In the genomic region with DNA sequence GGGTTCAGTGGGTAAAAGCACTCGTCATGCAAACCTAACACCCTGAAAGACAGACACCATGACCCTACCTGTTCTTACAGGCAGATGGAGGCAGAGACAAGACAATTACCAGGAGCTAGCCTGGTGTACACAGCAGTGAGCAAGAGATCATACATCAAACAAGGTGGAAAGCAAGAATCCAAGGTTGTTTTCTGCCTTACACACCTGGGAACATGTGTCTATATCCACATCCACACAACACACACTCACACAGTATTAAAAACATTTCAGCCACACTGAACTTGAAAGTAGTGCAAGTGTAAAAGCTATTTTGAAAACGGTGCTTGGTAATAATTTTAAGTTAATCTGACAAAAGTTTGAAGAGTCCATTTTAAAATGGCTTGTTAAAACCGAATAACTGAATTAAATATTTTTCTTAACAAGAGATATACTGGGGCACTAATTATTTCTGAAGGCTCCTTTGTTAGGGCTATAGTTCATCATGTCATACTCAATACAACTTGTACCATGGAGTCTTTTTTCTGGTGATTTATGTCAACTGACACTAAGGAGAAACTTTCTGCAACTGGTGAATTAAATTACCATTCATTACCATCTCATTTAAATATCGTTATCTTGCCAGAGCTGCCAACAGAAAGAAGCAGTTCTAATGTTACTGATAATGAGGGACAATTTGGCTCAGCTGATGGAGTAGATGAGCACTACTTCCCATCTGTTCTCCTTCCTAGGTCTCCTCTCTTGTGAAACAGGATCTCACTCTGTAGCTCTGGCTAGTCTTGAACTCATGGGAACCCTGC, we compare ENCODE assay signal across 16 mouse cellular contexts. TPM values are rescaled to one million over a fixed set of nuclear protein-coding genes. Genes with fewer than 3 reads are reported as not detected.
DNase-seq lines count a peak whose midpoint lies in the region; ATAC-seq lines count a peak whose summit lies in the region.
"Had no signal": no experiment of that assay in that cellular context is flagged by ENCODE, and none has a peak within 500 bp of the region (broad histone marks: within the 10 kb centered on the region; RNA-seq: fewer than 3 reads in every experiment).

No protein-coding gene starts in this region.

- H3K9ac ChIP-seq in neural tube, embryonic 11.5 days (ENCODE audit: low read length) = no peak overlapping the region
- no peak overlapping the region for H3K9ac ChIP-seq in neural tube, embryonic 15.5 days (replicated peaks)
- H3K9ac ChIP-seq in forebrain, embryonic 16.5 days (replicated peaks; ENCODE audit: low read depth, low read length) = no peak overlapping the region
- H3K9ac ChIP-seq: liver, embryonic 15.5 days had no signal

- peaks cover 2% of the 10 kb centered on the region; the same call in 1 of the 2 replicates for H3K36me3 ChIP-seq in neural tube, embryonic 11.5 days (ENCODE audit: control insufficient read depth, insufficient read depth, low read length)
- peaks cover 7% of the 10 kb centered on the region for H3K36me3 ChIP-seq in neural tube, embryonic 15.5 days
- 0 out of 2 replicates have a peak, but pooled peaks cover 3% of the 10 kb centered on the region for H3K36me3 ChIP-seq in forebrain, embryonic 16.5 days (ENCODE audit: control insufficient read depth, insufficient read depth)
- H3K36me3 ChIP-seq in embryonic facial prominence, embryonic 10.5 days (replicated peaks) = peaks cover 27% of the 10 kb centered on the region

- H3K9me3 ChIP-seq in neural tube, embryonic 11.5 days (ENCODE audit: control insufficient read depth, low read length) = no peaks in the 10 kb centered on the region
- H3K9me3 ChIP-seq in neural tube, embryonic 15.5 days (replicated peaks) = no peaks in the 10 kb centered on the region
- no peaks in the 10 kb centered on the region for H3K9me3 ChIP-seq in forebrain, embryonic 16.5 days (ENCODE audit: control insufficient read depth, low read length)
- H3K9me3 ChIP-seq in embryonic facial prominence, embryonic 10.5 days = no peaks in the 10 kb centered on the region
- H3K9me3 ChIP-seq: liver, embryonic 15.5 days had no signal

- H3K4me2 ChIP-seq in neural tube, embryonic 11.5 days (ENCODE audit: low read depth) = no peak overlapping the region
- no peak overlapping the region for H3K4me2 ChIP-seq in neural tube, embryonic 15.5 days
- H3K4me2 ChIP-seq in forebrain, embryonic 16.5 days (ENCODE audit: low read length) = no peak overlapping the region
- H3K4me2 ChIP-seq: liver, embryonic 15.5 days had no signal

- H3K4me3 ChIP-seq in neural tube, embryonic 11.5 days (ENCODE audit: low read depth, low read length) = no peak overlapping the region
- no peak overlapping the region for H3K4me3 ChIP-seq in neural tube, embryonic 15.5 days (replicated peaks)
- H3K4me3 ChIP-seq in forebrain, embryonic 16.5 days (replicated peaks; ENCODE audit: low read length) = no peak overlapping the region
- H3K4me3 ChIP-seq in embryonic facial prominence, embryonic 10.5 days = no peak overlapping the region
- H3K4me3 ChIP-seq: liver, embryonic 15.5 days had no signal

- peaks cover 7% of the 10 kb centered on the region; the same call in 1 of the 2 replicates for H3K4me1 ChIP-seq in neural tube, embryonic 11.5 days (ENCODE audit: control insufficient read depth, insufficient read depth, low read length)
- H3K4me1 ChIP-seq in neural tube, embryonic 15.5 days = 0 out of 2 replicates have a peak, but pooled peaks cover 2% of the 10 kb centered on the region
- H3K4me1 ChIP-seq in forebrain, embryonic 16.5 days (replicated peaks; ENCODE audit: control insufficient read depth, insufficient read depth, low read length) = peaks cover 18% of the 10 kb centered on the region
- no peaks in the 10 kb centered on the region for H3K4me1 ChIP-seq in embryonic facial prominence, embryonic 10.5 days

- DNase-seq in neural tube, embryonic 11.5 days (ENCODE audit: low spot score) = peak; percentile 32
- peak; percentile 57 for DNase-seq in mesoderm, embryonic 11.5 days (ENCODE audit: low read depth, low spot score)
- peak; percentile 41 for DNase-seq in retina, postnatal 1 day
- DNase-seq in embryonic facial prominence, embryonic 10.5 days (ENCODE audit: low spot score) = no peak
- no peak for DNase-seq in B cell, adult 2 months
- DNase-seq in adipocyte (ENCODE audit: low spot score) = no peak
- DNase-seq: cerebellum, adult 2 months; gastrocnemius, postnatal 25 days; kidney, postnatal 36 days; left cerebral cortex, postnatal 4 days; lung, postnatal 4 days; right cerebral cortex, adult 18-20 months; thymus, postnatal 36 days had no signal

- WGBS in neural tube, embryonic 11.5 days = 55% methylated on average over 4 of the region's 4 CpGs
- WGBS in neural tube, embryonic 15.5 days = 31% methylated on average over 4 of the region's 4 CpGs
- 13% methylated on average over 4 of the region's 4 CpGs for WGBS in forebrain, embryonic 16.5 days
- 83% methylated on average over 4 of the region's 4 CpGs for WGBS in embryonic facial prominence, embryonic 10.5 days

- H3K27me3 ChIP-seq in neural tube, embryonic 11.5 days (ENCODE audit: control insufficient read depth, insufficient read depth, low read length) = no peaks in the 10 kb centered on the region
- H3K27me3 ChIP-seq in neural tube, embryonic 15.5 days (replicated peaks) = no peaks in the 10 kb centered on the region
- H3K27me3 ChIP-seq in forebrain, embryonic 16.5 days (replicated peaks; ENCODE audit: control insufficient read depth, insufficient read depth, low read length) = no peaks in the 10 kb centered on the region
- H3K27me3 ChIP-seq in embryonic facial prominence, embryonic 10.5 days (replicated peaks; ENCODE audit: low read depth, poor library complexity, severe bottlenecking) = no peaks in the 10 kb centered on the region
- H3K27me3 ChIP-seq: liver, embryonic 15.5 days had no signal

- ATAC-seq in neural tube, embryonic 11.5 days (ENCODE audit: insufficient read depth, low FRiP score, low TSS enrichment) = peak; percentile 85
- ATAC-seq in neural tube, embryonic 15.5 days (ENCODE audit: low FRiP score) = no peak
- ATAC-seq in forebrain, embryonic 16.5 days = peak; percentile 82

- no peak overlapping the region for H3K27ac ChIP-seq in neural tube, embryonic 11.5 days (ENCODE audit: low read depth, low read length)
- H3K27ac ChIP-seq in neural tube, embryonic 15.5 days (replicated peaks) = no peak overlapping the region
- H3K27ac ChIP-seq in forebrain, embryonic 16.5 days (ENCODE audit: low read length) = no peak overlapping the region; the same call in 1 of the 2 replicates
- no peak overlapping the region for H3K27ac ChIP-seq in embryonic facial prominence, embryonic 10.5 days (replicated peaks)
- H3K27ac ChIP-seq: liver, embryonic 15.5 days had no signal

RNA-seq across cellular contexts. Expression of a gene that starts 52.9 kb away (rescaled TPM):
- polyA plus RNA-seq in neural tube, embryonic 11.5 days (2014; fragmentation: Nextera tagmentation; extraction: Ambion mirVana) = 51.1 and 51.3 TPM in 2 replicates
- 70.6 and 74.0 TPM in 2 replicates for polyA plus RNA-seq in neural tube, embryonic 15.5 days (2015; fragmentation: Nextera tagmentation; extraction: Ambion mirVana)
- 61.0 and 63.5 TPM in 2 replicates for polyA plus RNA-seq in forebrain, embryonic 16.5 days (2015; fragmentation: Nextera tagmentation; extraction: Ambion mirVana)
- 40.5 and 44.9 TPM in 2 replicates for polyA plus RNA-seq in embryonic facial prominence, embryonic 10.5 days (2016; fragmentation: Nextera tagmentation; extraction: Ambion mirVana)

RNA-seq across cellular contexts. Expression of a gene that starts 53.1 kb away (rescaled TPM):
- polyA plus RNA-seq in neural tube, embryonic 11.5 days (2014; fragmentation: Nextera tagmentation; extraction: Ambion mirVana) = 61.6 and 71.8 TPM in 2 replicates
- polyA plus RNA-seq in neural tube, embryonic 15.5 days (2015; fragmentation: Nextera tagmentation; extraction: Ambion mirVana) = 54.3 and 57.3 TPM in 2 replicates
- polyA plus RNA-seq in forebrain, embryonic 16.5 days (2015; fragmentation: Nextera tagmentation; extraction: Ambion mirVana) = 44.9 and 48.3 TPM in 2 replicates
- 65.9 and 74.8 TPM in 2 replicates for polyA plus RNA-seq in embryonic facial prominence, embryonic 10.5 days (2016; fragmentation: Nextera tagmentation; extraction: Ambion mirVana)

Comparison
In these comparisons a context has a peak if more than half of its experiments do, and no peak if none do; other contexts are left out.
1. DNase-seq: peak in neural tube, embryonic 11.5 days (single experiment), mesoderm, embryonic 11.5 days (single experiment) and retina, postnatal 1 day (single experiment); none in embryonic facial prominence, embryonic 10.5 days (single experiment), B cell, adult 2 months (0 of 2) and adipocyte (single experiment).